Mouse (Mus musculus): ENCODE results near the gene Slc28a1. TPM values are rescaled to one million over a fixed set of nuclear protein-coding genes. Genes with fewer than 3 reads are reported as not detected.

Gene Slc28a1
- total and polyA plus RNA-seq, 3 experiments, result not detected

DNA sequence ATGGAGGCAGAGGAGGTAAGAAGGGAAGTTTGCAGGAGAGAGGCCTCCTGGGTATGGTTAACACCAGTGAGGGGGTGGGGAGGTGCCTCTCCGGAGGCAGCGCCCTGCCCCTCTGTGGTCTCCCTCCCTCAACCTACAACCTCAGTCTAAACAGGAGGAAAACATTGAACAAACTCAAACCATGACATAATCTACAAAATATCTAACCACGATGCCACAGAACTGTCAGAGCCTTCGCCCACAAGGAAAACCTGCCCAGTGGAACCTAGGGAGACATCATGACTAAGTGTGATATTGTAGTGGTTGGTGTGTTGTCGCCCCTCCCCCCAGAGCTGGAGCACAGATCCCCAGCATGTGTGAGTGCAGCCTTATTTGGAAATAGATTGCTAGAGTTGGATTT, 64.9 kb downstream of the Slc28a1 start:
- Histone ChIP-seq H3K9me3 (replicated peaks; ENCODE audit: insufficient read depth, low read length) (no peaks in the 10 kb centered on the region), H3K9ac (ENCODE audit: control insufficient read depth, low read depth, low read length, poor library complexity, severe bottlenecking) (no peak overlapping the region), H3K79me2 (ENCODE audit: control insufficient read depth, insufficient read depth, low read length, poor library complexity) (no peaks in the 10 kb centered on the region), H3K36me3 (ENCODE audit: control insufficient read depth in 1 of 2, insufficient read depth in 2 of 2, low read length in 2 of 2) (no peaks in the 10 kb centered on the region), H3K4me1 (ENCODE audit: control insufficient read depth in 1 of 2, insufficient read depth in 2 of 2, low read length in 2 of 2) (no peaks in the 10 kb centered on the region), H3K27me3 (ENCODE audit: control insufficient read depth in 1 of 2, insufficient read depth in 2 of 2, low read length in 2 of 2) (peaks cover 5 to 11% of the 10 kb centered on the region in 2 experiments; a peak in 3 of 4 replicates), H3K4me3 (ENCODE audit: control insufficient read depth in 1 of 2, insufficient read depth in 1 of 2, low read depth in 2 of 2, low read length in 2 of 2) (no peak overlapping the region), H3K27ac (ENCODE audit: control insufficient read depth, low read depth, low read length) (no peak overlapping the region)
- TF ChIP-seq MYB (IDR thresholded peaks at IDR 0.05; ENCODE audit: low read depth, low read length) (no peak), ZKSCAN1 (IDR thresholded peaks at IDR 0.05; ENCODE audit: low read depth, low read length) (no peak), CHD1 (IDR thresholded peaks at IDR 0.05; ENCODE audit: low read depth, low read length) (no peak), NRF1 (IDR thresholded peaks at IDR 0.05; ENCODE audit: insufficient read depth, low read depth, low read length, poor library complexity, severe bottlenecking) (no peak), EP300 (IDR thresholded peaks at IDR 0.05; ENCODE audit: low read depth in 1 of 2, low read length in 2 of 2) (no peak), UBTF (IDR thresholded peaks at IDR 0.05; ENCODE audit: borderline replicate concordance, insufficient read depth, low read depth, low read length) (no peak), USF1 (IDR thresholded peaks at IDR 0.05; ENCODE audit: low read depth, low read length) (no peak)
- no peak for DNase-seq (ENCODE audit: low read depth, low spot score)

DNA sequence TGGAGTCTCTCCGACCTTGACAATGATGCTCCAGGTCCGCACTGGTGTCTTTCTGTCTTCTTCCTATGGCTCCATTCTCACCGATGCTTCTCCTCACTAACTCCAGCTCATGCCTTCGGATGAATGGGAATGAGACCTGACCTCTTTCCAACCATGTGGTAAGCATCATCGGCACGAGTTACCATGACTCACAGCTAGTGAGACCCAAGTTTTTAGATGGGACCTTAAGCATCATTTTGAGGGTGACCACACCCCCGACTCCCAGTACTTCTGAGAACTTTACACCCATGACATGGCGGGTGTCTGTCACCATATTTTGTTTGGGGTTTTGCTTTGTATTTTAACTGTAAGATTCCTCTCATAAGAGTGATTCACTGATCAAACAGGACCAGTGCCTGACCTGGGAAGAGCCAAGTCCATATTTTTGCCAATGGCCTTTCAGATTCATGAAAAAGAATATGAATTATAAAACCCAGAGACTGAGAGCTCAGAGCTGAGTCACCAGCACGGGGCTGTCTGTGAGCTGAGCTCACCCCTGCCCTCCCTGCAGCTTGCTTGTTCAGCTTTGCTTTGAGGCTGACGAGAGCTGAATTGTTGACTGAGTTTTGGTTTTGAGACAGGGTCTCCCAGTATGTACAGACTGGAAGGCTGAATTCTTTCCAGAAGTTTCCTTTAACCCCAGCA, 68.0 kb downstream of the Slc28a1 start:
- Histone ChIP-seq H3K4me1 (ENCODE audit: control insufficient read depth in 1 of 2, insufficient read depth in 2 of 2, low read length in 2 of 2) (no peaks in the 10 kb centered on the region), H3K79me2 (ENCODE audit: control insufficient read depth, insufficient read depth, low read length, poor library complexity) (no peaks in the 10 kb centered on the region), H3K9ac (ENCODE audit: control insufficient read depth, low read depth, low read length, poor library complexity, severe bottlenecking) (no peak overlapping the region), H3K9me3 (replicated peaks; ENCODE audit: insufficient read depth, low read length) (no peaks in the 10 kb centered on the region), H3K27ac (ENCODE audit: control insufficient read depth, low read depth, low read length) (no peak overlapping the region), H3K36me3 (ENCODE audit: control insufficient read depth in 1 of 2, insufficient read depth in 2 of 2, low read length in 2 of 2) (no peaks in the 10 kb centered on the region), H3K4me3 (ENCODE audit: control insufficient read depth in 1 of 2, insufficient read depth in 1 of 2, low read depth in 2 of 2, low read length in 2 of 2) (no peak overlapping the region), H3K27me3 (ENCODE audit: control insufficient read depth in 1 of 2, insufficient read depth in 2 of 2, low read length in 2 of 2) (peaks cover 5 to 9% of the 10 kb centered on the region in 2 experiments; a peak in 3 of 4 replicates)
- DNase-seq (ENCODE audit: low read depth, low spot score), result no peak
- TF ChIP-seq HCFC1 (IDR thresholded peaks at IDR 0.05; ENCODE audit: low read depth, low read length) (no peak), TCF12 (IDR thresholded peaks at IDR 0.05; ENCODE audit: low read depth, low read length) (no peak), GABPA (IDR thresholded peaks at IDR 0.05; ENCODE audit: low read depth, low read length) (no peak), MXI1 (IDR thresholded peaks at IDR 0.05; ENCODE audit: low read depth, low read length) (no peak), BHLHE40 (IDR thresholded peaks at IDR 0.05; ENCODE audit: borderline replicate concordance, low read depth, low read length) (no peak), POLR2AphosphoS5 (IDR thresholded peaks at IDR 0.05; ENCODE audit: borderline replicate concordance, low read depth, low read length) (no peak), CTCF (IDR thresholded peaks at IDR 0.05 in 2 of 3, conservative IDR thresholded peaks at IDR 0.05 in 1 of 3; ENCODE audit: control insufficient read depth in 1 of 3, insufficient read depth in 1 of 3, low read depth in 2 of 3, low read length in 3 of 3, poor library complexity in 1 of 3, severe bottlenecking in 1 of 3) (no peak), ELF1 (IDR thresholded peaks at IDR 0.05; ENCODE audit: low read depth, low read length) (no peak)

Measured in MEL (cell line).